Mouse (Mus musculus): Measurements from ENCODE around the gene Zbtb22.

- TF ChIP-seq CTCF (IDR thresholded peaks at IDR 0.05; ENCODE audit: low read depth, low read length) (no peak), POLR2A (IDR thresholded peaks at IDR 0.05; ENCODE audit: insufficient read depth, low read length) (no peak), EP300 (IDR thresholded peaks at IDR 0.05; ENCODE audit: insufficient read depth, low read depth, low read length) (no peak)
Measured at GRCm38 (mm10) chr17:33959948-33960347, 44.2 kb downstream of the Zbtb22 start.
